Comparison of ENCODE assay signal across 8 mouse cellular contexts in the genomic region with DNA sequence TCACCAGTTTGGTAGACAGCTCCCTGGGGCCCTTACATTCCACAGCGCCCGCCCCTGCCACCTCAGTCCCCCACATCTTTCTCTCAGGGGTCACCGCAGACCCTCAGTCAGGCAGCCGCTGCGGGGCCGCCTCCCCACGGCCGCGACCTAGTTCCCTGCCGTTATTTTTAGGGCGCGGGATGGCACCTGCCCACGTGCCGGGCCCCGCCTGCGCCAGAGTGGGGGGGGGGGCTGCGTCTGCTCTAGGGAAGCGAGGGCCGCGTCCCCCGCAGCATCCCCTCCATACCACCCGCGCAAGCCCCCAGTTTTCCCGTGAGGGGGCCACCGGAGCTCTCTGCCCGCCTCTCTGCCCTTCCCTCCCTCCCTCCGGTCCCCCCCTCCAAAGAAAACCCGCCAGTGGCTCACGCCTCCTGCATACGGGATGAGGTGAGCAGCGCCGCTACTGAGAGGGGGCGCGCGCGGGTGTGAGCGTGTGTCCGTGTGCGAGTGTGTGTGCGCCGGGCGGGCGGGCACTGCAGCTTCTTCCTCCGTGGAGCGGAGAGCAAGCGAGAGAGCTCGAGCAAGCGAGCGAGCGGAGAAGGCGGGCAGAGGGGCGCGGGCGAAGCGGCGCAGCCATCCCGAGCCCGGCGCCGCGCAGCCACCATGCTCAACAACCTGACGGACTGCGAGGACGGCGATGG. TPM values are rescaled to one million over a fixed set of nuclear protein-coding genes. Genes with fewer than 3 reads are reported as not detected.
DNase-seq lines count a peak whose midpoint lies in the region; ATAC-seq lines count a peak whose summit lies in the region.

No protein-coding gene starts in this region.

- no peaks in the 10 kb centered on the region for H3K36me3 ChIP-seq in heart, embryonic 11.5 days (ENCODE audit: control insufficient read depth, insufficient read depth, low read length)
- no peaks in the 10 kb centered on the region for H3K36me3 ChIP-seq in hindbrain, embryonic 13.5 days
- H3K36me3 ChIP-seq in limb, embryonic 13.5 days = no peaks in the 10 kb centered on the region

- WGBS in heart, embryonic 11.5 days (ENCODE audit: insufficient replicate concordance) = 2% methylated on average over 65 of the region's 65 CpGs
- WGBS in hindbrain, embryonic 13.5 days = under 1% methylated on average over 64 of the region's 65 CpGs
- 2% methylated on average over 65 of the region's 65 CpGs for WGBS in limb, embryonic 13.5 days

- H3K4me2 ChIP-seq in heart, embryonic 11.5 days = peak overlapping the region; percentile 64
- peak overlapping the region; percentile 72 for H3K4me2 ChIP-seq in hindbrain, embryonic 13.5 days
- peak overlapping the region; percentile 70 for H3K4me2 ChIP-seq in limb, embryonic 13.5 days (replicated peaks)

- no peak overlapping the region for H3K9ac ChIP-seq in heart, embryonic 11.5 days (ENCODE audit: low read depth, low read length)
- H3K9ac ChIP-seq in hindbrain, embryonic 13.5 days = peak overlapping the region; percentile 79
- no peak overlapping the region for H3K9ac ChIP-seq in limb, embryonic 13.5 days

- no peak overlapping the region for H3K27ac ChIP-seq in heart, embryonic 11.5 days (ENCODE audit: low read depth, low read length)
- H3K27ac ChIP-seq in hindbrain, embryonic 13.5 days = peak overlapping the region; percentile 92
- H3K27ac ChIP-seq in limb, embryonic 13.5 days = no peak overlapping the region

- no peaks in the 10 kb centered on the region for H3K9me3 ChIP-seq in heart, embryonic 11.5 days (replicated peaks; ENCODE audit: control insufficient read depth, low read length)
- H3K9me3 ChIP-seq in hindbrain, embryonic 13.5 days = no peaks in the 10 kb centered on the region
- no peaks in the 10 kb centered on the region for H3K9me3 ChIP-seq in limb, embryonic 13.5 days

- intact Hi-C loops in heart, postnatal 25 days (cut with DNase I) = loop anchor here (10.0 kb wide), 1 partner anchor 397 kb away; a partner anchor contains a TSS

- ATAC-seq in heart, embryonic 11.5 days (replicated peaks; ENCODE audit: insufficient number of reproducible peaks, low FRiP score, low TSS enrichment) = no peak
- peak; percentile 58 for ATAC-seq in hindbrain, embryonic 13.5 days (ENCODE audit: low FRiP score)
- ATAC-seq in limb, embryonic 13.5 days (ENCODE audit: low FRiP score, low read depth) = 0 out of 2 replicates have a peak, but pooled peaks have one; percentile 10

- peaks cover 82% of the 10 kb centered on the region for H3K27me3 ChIP-seq in heart, embryonic 11.5 days (ENCODE audit: control insufficient read depth, insufficient read depth, low read length)
- H3K27me3 ChIP-seq in hindbrain, embryonic 13.5 days = peaks cover 68% of the 10 kb centered on the region
- peaks cover 91% of the 10 kb centered on the region for H3K27me3 ChIP-seq in limb, embryonic 13.5 days

- H3K4me3 ChIP-seq in heart, embryonic 11.5 days (ENCODE audit: low read depth, low read length) = peak overlapping the region; percentile 32
- peak overlapping the region; percentile 56 for H3K4me3 ChIP-seq in hindbrain, embryonic 13.5 days
- H3K4me3 ChIP-seq in limb, embryonic 13.5 days = peak overlapping the region; percentile 40

- DNase-seq in heart, postnatal 25 days (ENCODE audit: low spot score) = no peak
- peak; percentile 86 to 87 for DNase-seq in cerebellum, postnatal 10 days
- DNase-seq in right cerebral cortex, postnatal 10 days (ENCODE audit: low spot score in 2 of 2) = peak; percentile 89
- DNase-seq in adrenal gland, postnatal 36 days = no peak
- no peak for DNase-seq in kidney, adult 9 months

- H3K4me1 ChIP-seq in heart, embryonic 11.5 days (ENCODE audit: control insufficient read depth, insufficient read depth, low read length) = peaks cover 11% of the 10 kb centered on the region
- H3K4me1 ChIP-seq in hindbrain, embryonic 13.5 days (replicated peaks) = peaks cover 85% of the 10 kb centered on the region
- peaks cover 27% of the 10 kb centered on the region for H3K4me1 ChIP-seq in limb, embryonic 13.5 days

RNA-seq across cellular contexts. Expression of a gene that starts 7.3 kb away (rescaled TPM):
- 1.0 and 1.6 TPM in 2 replicates for polyA plus RNA-seq in heart, embryonic 11.5 days (2014; fragmentation: Nextera tagmentation; extraction: Ambion mirVana)
- under 1 TPM; 0.65 to 0.81 TPM for total RNA-seq in heart, postnatal 25 days (2021)
- polyA plus RNA-seq in hindbrain, embryonic 13.5 days (2015; fragmentation: Nextera tagmentation; extraction: Ambion mirVana) = 21.4 and 22.1 TPM in 2 replicates
- polyA plus RNA-seq in limb, embryonic 13.5 days (2015; fragmentation: Nextera tagmentation; extraction: Ambion mirVana) = 1.00 and 1.2 TPM in 2 replicates
- total RNA-seq in adrenal gland, postnatal 36 days (2021) = 1 to 10 TPM; 4.3 to 7.9 TPM

RNA-seq across cellular contexts. Expression of a gene that starts 27.3 kb away (rescaled TPM):
- polyA plus RNA-seq in heart, embryonic 11.5 days (2014; fragmentation: Nextera tagmentation; extraction: Ambion mirVana) = 0.16 and 0.46 TPM in 2 replicates
- total RNA-seq in heart, postnatal 25 days (2021) = under 1 TPM; 0.55 to 0.61 TPM
- polyA plus RNA-seq in hindbrain, embryonic 13.5 days (2015; fragmentation: Nextera tagmentation; extraction: Ambion mirVana) = 23.8 and 25.2 TPM in 2 replicates
- 5.5 and 7.1 TPM in 2 replicates for polyA plus RNA-seq in limb, embryonic 13.5 days (2015; fragmentation: Nextera tagmentation; extraction: Ambion mirVana)
- total RNA-seq in adrenal gland, postnatal 36 days (2021) = under 1 TPM; 0.56 to 0.60 TPM

RNA-seq across cellular contexts. Expression of a gene that starts 56.3 kb away (rescaled TPM):
- polyA plus RNA-seq in heart, embryonic 11.5 days (2014; fragmentation: Nextera tagmentation; extraction: Ambion mirVana) = 8.8 and 8.9 TPM in 2 replicates
- total RNA-seq in heart, postnatal 25 days (2021) = 1 to 10 TPM; 8.6 to 9.2 TPM
- polyA plus RNA-seq in hindbrain, embryonic 13.5 days (2015; fragmentation: Nextera tagmentation; extraction: Ambion mirVana) = 13.1 and 13.9 TPM in 2 replicates
- polyA plus RNA-seq in limb, embryonic 13.5 days (2015; fragmentation: Nextera tagmentation; extraction: Ambion mirVana) = 13.5 and 15.2 TPM in 2 replicates
- 10 to 100 TPM; 14.8 to 18.3 TPM for total RNA-seq in adrenal gland, postnatal 36 days (2021)

Comparison
In these comparisons a context has a peak if more than half of its experiments do, and no peak if none do; other contexts are left out.
1. DNase-seq: peak in cerebellum, postnatal 10 days (2 of 2) and right cerebral cortex, postnatal 10 days (2 of 2); none in heart, postnatal 25 days (single experiment), adrenal gland, postnatal 36 days (0 of 2) and kidney, adult 9 months (single experiment).
2. Peak in every context shown above with its lines, with median percentiles within 50 percentile points of each other: H3K4me2 ChIP-seq and H3K4me3 ChIP-seq.